Mouse (Mus musculus) thymus, postnatal 0 days (tissue): ENCODE measurements around the gene Akap7. TPM values are rescaled to one million over a fixed set of nuclear protein-coding genes. Genes with fewer than 3 reads are reported as not detected.

Experiments used
- DNase-seq: peaks from one replicate; pipeline ENCODE4 v3.0.0-alpha.2; 2015; ENCODE audit warnings: low spot score
- polyA plus RNA-seq: library from polyadenylated mRNA; unstranded; fragments of >200 nt; fragmentation: Nextera tagmentation; extraction: Ambion mirVana; gene quantifications from 2 replicates; pipeline ENCODE4 v1.2.1, GENCODE M21; 2015

The Akap7 gene
- polyA plus RNA-seq, 1 experiment from 2014 or later: 14.8 TPM

- DNase-seq: no peak
Observed at GRCm38 (mm10) chr10:25260724-25261123, 46.9 kb downstream of the Akap7 start.

GRCm38 (mm10) chr10:25258171-25258570 is 49.5 kb downstream of the Akap7 start:
- DNase-seq: no peak

GRCm38 (mm10) chr10:25257466-25257865 is 50.2 kb downstream of the Akap7 start:
- DNase-seq: no peak

GRCm38 (mm10) chr10:25253474-25253873 is 54.2 kb downstream of the Akap7 start:
- no peak for DNase-seq

- DNase-seq: no peak
Observed at GRCm38 (mm10) chr10:25253006-25253405, 54.7 kb downstream of the Akap7 start.

GRCm38 (mm10) chr10:25250108-25250507 is 57.6 kb downstream of the Akap7 start:
- DNase-seq: peak; percentile 65

- DNase-seq: no peak
Observed at GRCm38 (mm10) chr10:25246173-25246572, 61.5 kb downstream of the Akap7 start.

GRCm38 (mm10) chr10:25239156-25239555 is 68.5 kb downstream of the Akap7 start:
- peak; percentile 62 for DNase-seq

- no peak for DNase-seq
Observed at GRCm38 (mm10) chr10:25234080-25234479, 73.6 kb downstream of the Akap7 start.

GRCm38 (mm10) chr10:25232700-25233099 is 75.0 kb downstream of the Akap7 start:
- no peak for DNase-seq

- DNase-seq: no peak
Observed at GRCm38 (mm10) chr10:25231358-25231757, 76.3 kb downstream of the Akap7 start.

- DNase-seq: no peak
Observed at GRCm38 (mm10) chr10:25224371-25224770, 83.3 kb downstream of the Akap7 start.

- DNase-seq: no peak
Observed at GRCm38 (mm10) chr10:25220754-25221153, 86.9 kb downstream of the Akap7 start.

- DNase-seq: no peak
Observed at GRCm38 (mm10) chr10:25219901-25220495, 87.7 kb downstream of the Akap7 start.

GRCm38 (mm10) chr10:25219220-25219628 is 88.4 kb downstream of the Akap7 start:
- peak; percentile 46 for DNase-seq

- DNase-seq: no peak
Observed at GRCm38 (mm10) chr10:25218746-25219145, 88.9 kb downstream of the Akap7 start.

- DNase-seq: no peak
Observed at GRCm38 (mm10) chr10:25215977-25216376, 91.7 kb downstream of the Akap7 start.

- no peak for DNase-seq
Observed at GRCm38 (mm10) chr10:25213716-25214115, 94.0 kb downstream of the Akap7 start.

GRCm38 (mm10) chr10:25208619-25209018 is 99.1 kb downstream of the Akap7 start:
- no peak for DNase-seq

GRCm38 (mm10) chr10:25207866-25208265 is 99.8 kb downstream of the Akap7 start:
- no peak for DNase-seq

GRCm38 (mm10) chr10:25200691-25201090 is 107.0 kb downstream of the Akap7 start:
- no peak for DNase-seq

GRCm38 (mm10) chr10:25199510-25200353 is 107.9 kb downstream of the Akap7 start:
- no peak for DNase-seq

- DNase-seq: no peak
Observed at GRCm38 (mm10) chr10:25198575-25198974, 109.1 kb downstream of the Akap7 start.
